Mouse (Mus musculus): ENCODE results near the gene Gcn1l1. TPM values are rescaled to one million over a fixed set of nuclear protein-coding genes. Genes with fewer than 3 reads are reported as not detected.

The Gcn1l1 gene
- 14.9 and 16.2 TPM in 2 replicates for polyA plus RNA-seq (2012; rRNA removed)

GRCm38 (mm10) chr5:115564737-115565393 is at the start of gene Gcn1l1:
Gene Gcn1l1, plus strand, starts transcription at chr5:115565254.

DNA sequence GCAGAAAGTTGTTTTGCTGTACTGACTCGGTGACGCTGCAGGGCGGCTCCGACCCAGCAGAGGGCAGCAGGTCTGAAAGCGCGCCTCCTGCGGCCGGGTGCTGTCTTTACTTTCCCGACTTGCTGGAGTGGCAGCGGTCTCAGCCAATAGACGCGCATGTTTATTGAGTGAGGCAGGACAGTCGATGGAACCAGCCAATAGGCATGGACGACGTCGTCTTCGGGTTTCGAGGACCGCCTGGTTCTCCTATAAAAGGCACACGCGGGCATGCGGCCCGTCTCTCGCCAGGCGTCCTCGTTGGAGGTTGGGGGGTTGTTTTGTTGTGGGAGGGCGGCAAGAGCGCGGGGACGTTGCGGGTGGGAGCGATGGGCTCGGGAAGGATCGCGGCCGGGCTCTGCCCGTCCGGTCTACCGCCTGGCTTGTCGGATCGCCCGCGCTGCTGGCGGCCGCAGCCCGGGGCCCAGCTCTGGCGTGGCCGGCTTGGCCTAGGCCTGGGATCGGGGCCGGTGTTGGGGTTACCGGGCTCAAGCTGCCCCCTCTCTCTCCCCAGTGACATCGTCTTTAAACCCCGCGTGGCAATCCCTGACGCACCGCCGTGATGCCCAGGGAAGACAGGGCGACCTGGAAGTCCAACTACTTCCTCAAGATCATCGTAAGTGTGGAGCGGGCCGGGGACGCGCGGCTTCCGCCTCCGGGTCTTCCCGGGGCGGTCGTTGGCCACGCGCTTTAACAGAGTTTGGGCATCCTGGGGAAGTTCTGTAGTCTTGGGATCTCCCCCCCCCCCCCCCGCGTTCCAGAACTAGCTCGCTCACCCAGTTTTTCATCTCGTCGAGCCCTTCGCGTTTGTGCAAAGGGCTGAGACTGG is 5.6 kb upstream of the Gcn1l1 start, which contains the start of gene Rplp0:
Gene Rplp0, plus strand, starts transcription at position 231 of the 865 bp plus-strand sequence.

DNA sequence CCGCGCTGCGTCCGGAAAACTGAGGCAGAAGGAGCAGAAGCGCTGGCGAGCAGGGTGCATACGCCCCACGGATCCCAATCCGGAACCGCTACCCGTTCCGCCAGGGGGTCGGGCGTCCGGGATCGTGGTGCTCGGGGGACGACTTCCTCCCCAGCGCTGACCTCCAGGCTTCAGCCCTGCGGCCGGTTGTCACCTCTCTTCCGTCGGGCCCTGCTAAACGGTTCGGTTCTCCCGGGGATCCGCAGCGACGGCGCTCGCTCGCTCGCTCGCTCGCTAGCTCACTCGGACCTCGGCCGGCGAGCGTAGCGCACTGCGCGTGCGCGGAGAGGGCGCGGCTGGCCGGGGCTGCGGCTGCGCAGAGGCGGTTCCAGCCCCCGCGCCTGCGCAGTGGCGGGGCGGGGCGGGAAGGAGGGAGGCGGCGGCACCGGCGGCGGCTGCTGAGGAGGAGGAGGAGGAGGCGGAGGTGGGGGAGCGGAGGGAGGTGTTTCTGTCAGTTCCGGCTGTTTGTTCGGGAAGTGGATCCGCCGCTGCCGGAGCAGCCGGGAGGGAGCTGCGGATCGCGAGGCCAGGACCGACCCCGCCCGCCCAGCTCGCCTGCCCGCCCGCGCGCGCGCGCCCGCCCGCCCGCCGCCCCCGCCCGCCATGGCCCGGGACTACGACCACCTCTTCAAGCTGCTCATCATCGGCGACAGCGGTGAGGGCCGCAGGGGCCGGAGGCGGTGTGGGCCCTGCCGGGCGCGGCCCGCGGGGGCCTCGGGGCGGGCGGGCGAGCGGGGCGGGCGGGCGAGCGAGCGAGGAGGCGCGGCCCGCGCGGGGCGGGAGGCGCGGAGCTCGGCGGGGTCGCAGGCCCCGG is 66.7 kb downstream of the Gcn1l1 start, which contains the start of gene Rab35:
Gene Rab35, plus strand, starts transcription at position 404 of the 853 bp plus-strand sequence.

Other genes starting within 250 kb of the Gcn1l1 start
- 10.4 and 21.9 TPM in 2 replicates for gene Srsf9, start 238.1 kb upstream of the Gcn1l1 start, polyA plus RNA-seq (2012; rRNA removed)
- gene Gatc, start 224.1 kb upstream of the Gcn1l1 start, polyA plus RNA-seq (2012; rRNA removed): 3.6 and 4.2 TPM in 2 replicates
- 4.2 and 4.3 TPM in 2 replicates for gene Triap1, start 224.0 kb upstream of the Gcn1l1 start, polyA plus RNA-seq (2012; rRNA removed)
- gene Cox6a1, start 216.3 kb upstream of the Gcn1l1 start, polyA plus RNA-seq (2012; rRNA removed): 2,279 and 5,235 TPM in 2 replicates
- 8.2 and 8.9 TPM in 2 replicates for gene Msi1, start 135.7 kb upstream of the Gcn1l1 start, polyA plus RNA-seq (2012; rRNA removed)
- gene Pla2g1b, start 99.0 kb upstream of the Gcn1l1 start, polyA plus RNA-seq (2012; rRNA removed): 22,403 and 37,455 TPM in 2 replicates
- gene Sirt4, start 80.5 kb upstream of the Gcn1l1 start, polyA plus RNA-seq (2012; rRNA removed): 11.4 and 13.2 TPM in 2 replicates
- 48.3 and 55.4 TPM in 2 replicates for gene Pxn, start 58.6 kb upstream of the Gcn1l1 start, polyA plus RNA-seq (2012; rRNA removed)
- 1,163 and 1,311 TPM in 2 replicates for gene Rplp0, start 5.8 kb upstream of the Gcn1l1 start, polyA plus RNA-seq (2012; rRNA removed)
- 39.1 and 58.7 TPM in 2 replicates for gene Rab35, start 66.7 kb downstream of the Gcn1l1 start, polyA plus RNA-seq (2012; rRNA removed)
- gene Bicdl1, start 166.4 kb downstream of the Gcn1l1 start, polyA plus RNA-seq (2012; rRNA removed): 29.1 and 31.4 TPM in 2 replicates

Measured in stomach, adult 2 months (tissue).